17 mouse cellular contexts compared by ENCODE assay signal in the genomic region with DNA sequence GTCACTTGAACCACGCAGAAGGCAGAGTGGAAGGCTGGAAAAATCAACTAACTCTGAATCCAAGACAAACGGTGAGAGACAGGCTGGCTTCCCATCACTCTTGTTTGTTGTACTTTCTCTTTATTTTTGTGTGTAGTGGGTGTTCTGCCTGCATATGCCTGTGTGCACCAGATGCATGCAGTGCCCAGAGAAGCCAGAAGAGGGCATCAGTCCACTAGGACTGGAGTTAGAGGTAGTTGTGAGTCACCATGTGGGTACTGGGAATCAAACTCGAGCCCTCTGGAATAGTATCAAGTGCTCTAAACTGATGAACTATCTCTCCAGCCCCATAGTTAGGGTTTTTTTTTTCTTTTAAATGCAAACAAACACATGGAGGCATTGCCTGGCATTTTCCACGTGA. TPM values are rescaled to one million over a fixed set of nuclear protein-coding genes. Genes with fewer than 3 reads are reported as not detected.
DNase-seq lines count a peak whose midpoint lies in the region; ATAC-seq and TF ChIP-seq lines count a peak whose summit lies in the region.
"Had no signal": no experiment of that assay in that cellular context is flagged by ENCODE, and none has a peak within 500 bp of the region (broad histone marks: within the 10 kb centered on the region; RNA-seq: fewer than 3 reads in every experiment).

No protein-coding gene starts in this region.

- H3K4me2 ChIP-seq in heart, postnatal 0 days (ENCODE audit: low read depth, low read length) = no peak overlapping the region
- no peak overlapping the region for H3K4me2 ChIP-seq in CH12.LX (ENCODE audit: insufficient read depth, low read depth, poor library complexity, severe bottlenecking)
- H3K4me2 ChIP-seq: heart, embryonic 11.5 days; stomach, embryonic 15.5 days had no signal

- 63% methylated on average over 4 of the region's 4 CpGs for WGBS in heart, postnatal 0 days
- WGBS in lung, adult 2 months = 73% methylated on average over 4 of the region's 4 CpGs

- no peak for DNase-seq in heart, postnatal 0 days (ENCODE audit: low spot score)
- no peak for DNase-seq in heart, postnatal 4 days
- DNase-seq in lung, adult 2 months = no peak
- no peak for DNase-seq in lung, postnatal 10 days
- DNase-seq in CH12.LX (ENCODE audit: extremely low read depth) (peak; percentile 9), WW6 (ENCODE audit: low read depth, low spot score) (peak; percentile 20)
- no peak for DNase-seq in right cerebral cortex, postnatal 4 days
- no peak for DNase-seq in kidney, postnatal 10 days
- DNase-seq: cerebellum, adult 11 months; cerebellum, postnatal 36 days; gastrocnemius, postnatal 14 days; retina, postnatal 1 day; spleen, adult 18-20 months had no signal

- no peak for TF ChIP-seq EP300 in heart, postnatal 0 days (IDR thresholded peaks at IDR 0.05; ENCODE audit: low read depth)
- no peak for TF ChIP-seq EP300 in CH12.LX (IDR thresholded peaks at IDR 0.05; ENCODE audit: low read length)

- TF ChIP-seq CTCF in heart, postnatal 0 days (IDR thresholded peaks at IDR 0.05; ENCODE audit: low read depth) = 0 out of 2 replicates have a peak, but pooled peaks have one; percentile 4
- TF ChIP-seq CTCF in lung, adult 2 months (IDR thresholded peaks at IDR 0.05; ENCODE audit: insufficient read depth, low read length) = peak; percentile 24; the same call in 1 of the 2 replicates
- no peak; a peak in 1 of 4 replicates for TF ChIP-seq CTCF in CH12.LX (conservative IDR thresholded peaks at IDR 0.05 in 1 of 2, IDR thresholded peaks at IDR 0.05 in 1 of 2; ENCODE audit: low read depth in 2 of 2, low read length in 2 of 2)

- TF ChIP-seq RAD21 in CH12.LX (IDR thresholded peaks at IDR 0.05; ENCODE audit: low read depth, low read length) = no peak; the same call in none of the 2 replicates

- dilution Hi-C loops in CH12.LX (cut with MboI; ENCODE audit: extremely low pct_ligation_motif_present, extremely low pct_unique_long_range_greater_than_20kb, low sequenced_read_pairs) = no loop called here

- no peak for ATAC-seq in heart, postnatal 0 days (ENCODE audit: insufficient read depth, low read depth)
- ATAC-seq: Patski had no signal

- no peak overlapping the region for H3K27ac ChIP-seq in heart, postnatal 0 days (ENCODE audit: low read depth)
- no peak overlapping the region for H3K27ac ChIP-seq in CH12.LX (ENCODE audit: insufficient read depth, low read depth)
- H3K27ac ChIP-seq: stomach, embryonic 15.5 days had no signal

- no peak for TF ChIP-seq POLR2A in lung, adult 2 months (IDR thresholded peaks at IDR 0.05; ENCODE audit: borderline replicate concordance, extremely low read depth, low read depth, low read length)
- TF ChIP-seq POLR2A in CH12.LX (IDR thresholded peaks at IDR 0.05; ENCODE audit: low read depth, low read length) = no peak

- H3K27me3 ChIP-seq in heart, postnatal 0 days (ENCODE audit: control insufficient read depth, insufficient read depth, low read length) = no peaks in the 10 kb centered on the region
- H3K27me3 ChIP-seq in CH12.LX (replicated peaks) = peaks cover 47% of the 10 kb centered on the region
- H3K27me3 ChIP-seq: lung, embryonic 15.5 days; Patski; stomach, embryonic 15.5 days had no signal

- no peaks in the 10 kb centered on the region for H3K9me3 ChIP-seq in heart, postnatal 0 days (replicated peaks; ENCODE audit: control insufficient read depth, low read length)
- H3K9me3 ChIP-seq in CH12.LX (replicated peaks; ENCODE audit: low read length) = peaks cover 7% of the 10 kb centered on the region
- H3K9me3 ChIP-seq: lung, embryonic 15.5 days; stomach, embryonic 15.5 days had no signal

- H3K4me3 ChIP-seq in heart, postnatal 0 days (ENCODE audit: low read depth, low read length) = no peak overlapping the region
- H3K4me3 ChIP-seq in lung, adult 2 months (replicated peaks; ENCODE audit: extremely low read depth, low read depth, low read length) = no peak overlapping the region
- no peak overlapping the region for H3K4me3 ChIP-seq in CH12.LX (replicated peaks in 1 of 3; ENCODE audit: low read depth in 2 of 3, low read length in 2 of 3, poor library complexity in 1 of 3)
- H3K4me3 ChIP-seq: lung, embryonic 15.5 days; stomach, embryonic 15.5 days had no signal

- H3K9ac ChIP-seq in heart, postnatal 0 days (replicated peaks; ENCODE audit: low read depth, low read length) = no peak overlapping the region
- H3K9ac ChIP-seq in CH12.LX (ENCODE audit: insufficient read depth, low read depth) = no peak overlapping the region
- H3K9ac ChIP-seq: lung, embryonic 15.5 days; stomach, embryonic 15.5 days had no signal

- H3K36me3 ChIP-seq in heart, postnatal 0 days (replicated peaks; ENCODE audit: control insufficient read depth, insufficient read depth, low read length) = no peaks in the 10 kb centered on the region
- H3K36me3 ChIP-seq in CH12.LX (replicated peaks in 1 of 2; ENCODE audit: control insufficient read depth in 1 of 2, insufficient read depth in 1 of 2, low read length in 1 of 2) = no peaks in the 10 kb centered on the region
- H3K36me3 ChIP-seq: lung, embryonic 15.5 days; stomach, embryonic 15.5 days had no signal

- H3K4me1 ChIP-seq in heart, postnatal 0 days (ENCODE audit: control insufficient read depth, insufficient read depth) = peaks cover 5% of the 10 kb centered on the region; the same call in 1 of the 2 replicates
- H3K4me1 ChIP-seq in lung, adult 2 months (ENCODE audit: control insufficient read depth, insufficient read depth, low read length) = peaks cover 13% of the 10 kb centered on the region
- H3K4me1 ChIP-seq in CH12.LX (ENCODE audit: control insufficient read depth in 1 of 2, insufficient read depth in 2 of 2) = no peaks in the 10 kb centered on the region

- no peaks in the 10 kb centered on the region for H3K79me2 ChIP-seq in CH12.LX (replicated peaks; ENCODE audit: control insufficient read depth, extremely low read depth, insufficient read depth, poor library complexity, severe bottlenecking)

- in situ Hi-C loops in CH12.LX (cut with MboI; ENCODE audit: low pct_ligation_motif_present, low pct_unique_long_range_greater_than_20kb, low sequenced_read_pairs) = no loop called here

TF ChIP-seq in CH12.LX, 34 proteins besides CTCF, POLR2A, EP300 and RAD21:
- TF ChIP-seq ZNF384 (IDR thresholded peaks at IDR 0.05; ENCODE audit: low read depth, low read length) = no peak
- TF ChIP-seq ELF1 (IDR thresholded peaks at IDR 0.05; ENCODE audit: low read depth, low read length) = no peak
- no peak for TF ChIP-seq E2F4 (IDR thresholded peaks at IDR 0.05; ENCODE audit: insufficient replicate concordance, low read depth, low read length)
- TF ChIP-seq MXI1 (IDR thresholded peaks at IDR 0.05; ENCODE audit: low read depth, low read length) = no peak
- TF ChIP-seq HCFC1 (IDR thresholded peaks at IDR 0.05; ENCODE audit: low read depth, low read length) = no peak
- no peak for TF ChIP-seq MAX (IDR thresholded peaks at IDR 0.05; ENCODE audit: low read length)

RNA-seq across cellular contexts. Expression of gene Gata2, which starts 42.4 kb away (rescaled TPM):
- total RNA-seq in heart, postnatal 0 days (2014; rRNA removed; ENCODE audit: low replicate concordance) = 17.7 and 19.6 TPM in 2 replicates
- 13.7 and 16.0 TPM in 2 replicates for polyA plus RNA-seq in heart, postnatal 0 days (2015; fragmentation: Nextera tagmentation; extraction: Ambion mirVana)
- 10 to 100 TPM; 15.2 to 16.8 TPM for total RNA-seq in heart, postnatal 4 days (2021)
- polyA plus RNA-seq in lung, adult 2 months (2012; rRNA removed) = 184 and 333 TPM in 2 replicates
- total RNA-seq in CH12.LX (2012; rRNA removed) = not detected in 2 replicates
- not detected in 2 replicates for total RNA-seq in CH12.LX (2014; rRNA removed)
- polyA plus RNA-seq in CH12.LX (2012; ENCODE audit: insufficient read length, low read depth) = not detected in 2 replicates

Comparison
In these comparisons a context has a peak if more than half of its experiments do, and no peak if none do; other contexts are left out.
1. DNase-seq: peak in CH12.LX (single experiment) and WW6 (single experiment); none in heart, postnatal 0 days (single experiment), heart, postnatal 4 days (single experiment), lung, adult 2 months (single experiment), lung, postnatal 10 days (single experiment), right cerebral cortex, postnatal 4 days (single experiment) and kidney, postnatal 10 days (single experiment).
2. CTCF ChIP-seq: peak in heart, postnatal 0 days (single experiment) and lung, adult 2 months (single experiment); none in CH12.LX (0 of 2).
3. RNA of gene Gata2, which starts 42.4 kb away (total RNA-seq): 17.7 to 19.6 TPM in heart, postnatal 0 days and 15.2 to 16.8 TPM in heart, postnatal 4 days; not detected in CH12.LX; every median in the first group is over 10 times any median in the second.